In the genomic region with DNA sequence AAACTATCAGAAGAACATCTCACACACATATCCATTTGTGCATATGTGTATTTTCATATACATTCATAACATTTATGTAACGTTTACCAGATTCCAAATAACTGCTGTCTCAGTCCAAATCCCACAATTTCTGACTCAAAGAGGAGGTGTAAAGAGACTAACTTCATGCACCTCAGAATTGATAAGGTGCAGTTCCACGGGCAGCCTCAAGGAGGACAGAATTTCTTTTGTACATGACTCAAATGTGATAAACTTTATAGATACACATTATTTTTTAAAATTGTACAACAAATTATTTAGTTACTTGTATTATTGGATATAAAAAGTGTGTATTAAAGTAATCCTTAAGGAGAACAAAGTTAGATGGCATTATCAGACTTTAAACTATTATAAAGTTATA, we compare ENCODE assay signal across 17 mouse cellular contexts. TPM values are rescaled to one million over a fixed set of nuclear protein-coding genes. Genes with fewer than 3 reads are reported as not detected.
A peak's percentile ranks its signal among the peaks of the same experiment; 100 is the strongest.
DNase-seq lines count a peak whose midpoint lies in the region; ATAC-seq and TF ChIP-seq lines count a peak whose summit lies in the region.
"Had no signal": no experiment of that assay in that cellular context is flagged by ENCODE, and none has a peak within 500 bp of the region (broad histone marks: within the 10 kb centered on the region; RNA-seq: fewer than 3 reads in every experiment).

No protein-coding gene starts in this region.

- 62% methylated on average over 2 of the region's 2 CpGs for WGBS in heart, postnatal 0 days
- WGBS in lung, embryonic 14.5 days: 64% methylated on average over 2 of the region's 2 CpGs

- no peak overlapping the region for H3K4me3 ChIP-seq in heart, postnatal 0 days (ENCODE audit: low read depth, low read length)
- H3K4me3 ChIP-seq in lung, embryonic 14.5 days (ENCODE audit: low read depth, low read length): no peak overlapping the region
- H3K4me3 ChIP-seq in MEL (ENCODE audit: control insufficient read depth in 1 of 2, insufficient read depth in 1 of 2, low read depth in 2 of 2, low read length in 2 of 2): no peak overlapping the region
- H3K4me3 ChIP-seq: heart, embryonic 10.5 days; myocyte had no signal

- no peaks in the 10 kb centered on the region for H3K36me3 ChIP-seq in heart, postnatal 0 days (replicated peaks; ENCODE audit: control insufficient read depth, insufficient read depth, low read length)
- H3K36me3 ChIP-seq in lung, embryonic 14.5 days (ENCODE audit: insufficient read depth): no peaks in the 10 kb centered on the region
- H3K36me3 ChIP-seq in MEL (ENCODE audit: control insufficient read depth in 1 of 2, insufficient read depth in 2 of 2, low read length in 2 of 2): no peaks in the 10 kb centered on the region
- H3K36me3 ChIP-seq: heart, embryonic 10.5 days had no signal

- DNase-seq in heart, postnatal 0 days (ENCODE audit: low spot score): no peak
- DNase-seq in heart, postnatal 10 days: no peak
- no peak for DNase-seq in lung, embryonic 14.5 days
- DNase-seq in lung, postnatal 25 days (ENCODE audit: low spot score): no peak
- DNase-seq in MEL (ENCODE audit: low read depth, low spot score): peak; percentile 2
- DNase-seq in embryo, embryonic 11 days: no peak
- no peak for DNase-seq in adrenal gland, adult (ENCODE audit: inconsistent age in 2 of 2, low spot score in 1 of 2)
- DNase-seq: adrenal gland, adult 8-10 months; cerebellum, adult 2 months; heart, postnatal 36 days; lung, postnatal 10 days; right cerebral cortex, postnatal 14 days had no signal

- TF ChIP-seq EP300 in heart, postnatal 0 days (IDR thresholded peaks at IDR 0.05; ENCODE audit: low read depth): no peak
- TF ChIP-seq EP300 in MEL (IDR thresholded peaks at IDR 0.05; ENCODE audit: low read depth in 1 of 2, low read length in 2 of 2): no peak

- no peak for TF ChIP-seq RAD21 in MEL (IDR thresholded peaks at IDR 0.05; ENCODE audit: low read depth, low read length)

- peak; percentile 16 for TF ChIP-seq CTCF in heart, postnatal 0 days (IDR thresholded peaks at IDR 0.05; ENCODE audit: low read depth)
- peak; percentile 46 for TF ChIP-seq CTCF in lung, embryonic 14.5 days (IDR thresholded peaks at IDR 0.05; ENCODE audit: low read depth)
- 0 out of 6 replicates have a peak, but pooled peaks of 1 of the 3 experiments have one; percentile 5 for TF ChIP-seq CTCF in MEL (IDR thresholded peaks at IDR 0.05 in 2 of 3, conservative IDR thresholded peaks at IDR 0.05 in 1 of 3; ENCODE audit: control insufficient read depth in 1 of 3, insufficient read depth in 1 of 3, low read depth in 2 of 3, low read length in 3 of 3, poor library complexity in 1 of 3, severe bottlenecking in 1 of 3)

- H3K4me2 ChIP-seq in heart, postnatal 0 days (ENCODE audit: low read depth, low read length): no peak overlapping the region
- no peak overlapping the region for H3K4me2 ChIP-seq in lung, embryonic 14.5 days
- H3K4me2 ChIP-seq: midbrain, embryonic 11.5 days had no signal

- intact Hi-C loops in heart, postnatal 10 days (cut with DNase I): no loop called here

- TF ChIP-seq POLR2A in MEL (IDR thresholded peaks at IDR 0.05; ENCODE audit: control insufficient read depth in 1 of 2, insufficient read depth in 1 of 2, low read depth in 1 of 2, low read length in 2 of 2, poor library complexity in 1 of 2): no peak

- no peak for ATAC-seq in heart, postnatal 0 days (ENCODE audit: insufficient read depth, low read depth)
- no peak for ATAC-seq in lung, embryonic 14.5 days (ENCODE audit: insufficient read depth)
- 0 out of 2 replicates have a peak, but pooled peaks have one; percentile 46 for ATAC-seq in megakaryocyte progenitor cell, adult 5-6 weeks (replicated peaks; ENCODE audit: poor library complexity)
- ATAC-seq: forebrain, embryonic 14.5 days had no signal

- H3K9ac ChIP-seq in heart, postnatal 0 days (replicated peaks; ENCODE audit: low read depth, low read length): no peak overlapping the region
- no peak overlapping the region for H3K9ac ChIP-seq in lung, embryonic 14.5 days
- no peak overlapping the region for H3K9ac ChIP-seq in MEL (ENCODE audit: control insufficient read depth, low read depth, low read length, poor library complexity, severe bottlenecking)

- no peaks in the 10 kb centered on the region for H3K79me2 ChIP-seq in MEL (ENCODE audit: control insufficient read depth, insufficient read depth, low read length, poor library complexity)

- no peaks in the 10 kb centered on the region for H3K4me1 ChIP-seq in heart, postnatal 0 days (ENCODE audit: control insufficient read depth, insufficient read depth)
- H3K4me1 ChIP-seq in lung, embryonic 14.5 days (ENCODE audit: insufficient read depth): no peaks in the 10 kb centered on the region
- H3K4me1 ChIP-seq in MEL (ENCODE audit: control insufficient read depth in 1 of 2, insufficient read depth in 2 of 2, low read length in 2 of 2): no peaks in the 10 kb centered on the region
- H3K4me1 ChIP-seq: heart, embryonic 10.5 days had no signal

- H3K27ac ChIP-seq in heart, postnatal 0 days (ENCODE audit: low read depth): no peak overlapping the region
- H3K27ac ChIP-seq in lung, embryonic 14.5 days (ENCODE audit: low read depth): no peak overlapping the region
- no peak overlapping the region for H3K27ac ChIP-seq in MEL (ENCODE audit: control insufficient read depth, low read depth, low read length)
- H3K27ac ChIP-seq: heart, embryonic 10.5 days had no signal

- no peaks in the 10 kb centered on the region for H3K9me3 ChIP-seq in heart, postnatal 0 days (replicated peaks; ENCODE audit: control insufficient read depth, low read length)
- no peaks in the 10 kb centered on the region for H3K9me3 ChIP-seq in lung, embryonic 14.5 days (ENCODE audit: low read depth, low read length)
- no peaks in the 10 kb centered on the region for H3K9me3 ChIP-seq in MEL (replicated peaks; ENCODE audit: insufficient read depth, low read length)
- H3K9me3 ChIP-seq: heart, embryonic 10.5 days had no signal

- H3K27me3 ChIP-seq in heart, postnatal 0 days (ENCODE audit: control insufficient read depth, insufficient read depth, low read length): no peaks in the 10 kb centered on the region
- no peaks in the 10 kb centered on the region for H3K27me3 ChIP-seq in lung, embryonic 14.5 days (ENCODE audit: insufficient read depth, low read length)
- no peaks in the 10 kb centered on the region for H3K27me3 ChIP-seq in MEL (ENCODE audit: control insufficient read depth in 1 of 2, insufficient read depth in 2 of 2, low read length in 2 of 2)

TF ChIP-seq in MEL, 35 proteins besides CTCF, POLR2A, EP300 and RAD21:
- TF ChIP-seq POLR2AphosphoS5 (IDR thresholded peaks at IDR 0.05; ENCODE audit: borderline replicate concordance, low read depth, low read length): no peak
- no peak for TF ChIP-seq ZKSCAN1 (IDR thresholded peaks at IDR 0.05; ENCODE audit: low read depth, low read length)
- no peak for TF ChIP-seq MXI1 (IDR thresholded peaks at IDR 0.05; ENCODE audit: low read depth, low read length)
- no peak for TF ChIP-seq RCOR1 (IDR thresholded peaks at IDR 0.05; ENCODE audit: low read depth, low read length)
- TF ChIP-seq NRF1 (IDR thresholded peaks at IDR 0.05; ENCODE audit: insufficient read depth, low read depth, low read length, poor library complexity, severe bottlenecking): no peak
- no peak for TF ChIP-seq MAZ (IDR thresholded peaks at IDR 0.05; ENCODE audit: low read depth, low read length)
- no peak for TF ChIP-seq TCF12 (IDR thresholded peaks at IDR 0.05; ENCODE audit: low read depth, low read length)
- TF ChIP-seq SMC3 (IDR thresholded peaks at IDR 0.05; ENCODE audit: low read depth, low read length): no peak
- TF ChIP-seq MYB (IDR thresholded peaks at IDR 0.05; ENCODE audit: low read depth, low read length): no peak
- TF ChIP-seq MYC (IDR thresholded peaks at IDR 0.05; ENCODE audit: low read depth, low read length): no peak
- no peak for TF ChIP-seq SIN3A (IDR thresholded peaks at IDR 0.05; ENCODE audit: low read length)
- TF ChIP-seq POLR2AphosphoS2 (IDR thresholded peaks at IDR 0.05; ENCODE audit: low read length): no peak
- TF ChIP-seq GATA1 (IDR thresholded peaks at IDR 0.05; ENCODE audit: low read depth, low read length): no peak
- TF ChIP-seq CHD2 (IDR thresholded peaks at IDR 0.05; ENCODE audit: low read length): no peak
- no peak for TF ChIP-seq ZMIZ1 (IDR thresholded peaks at IDR 0.05; ENCODE audit: low read depth, low read length)
- no peak for TF ChIP-seq MEF2A (IDR thresholded peaks at IDR 0.05; ENCODE audit: extremely low read depth, insufficient replicate concordance, low read depth, low read length, poor library complexity, severe bottlenecking)
- no peak for TF ChIP-seq ZC3H11A (IDR thresholded peaks at IDR 0.05; ENCODE audit: low read depth, low read length)
- no peak for TF ChIP-seq ETS1 (IDR thresholded peaks at IDR 0.05; ENCODE audit: low read depth, low read length)
- TF ChIP-seq HCFC1 (IDR thresholded peaks at IDR 0.05; ENCODE audit: low read depth, low read length): no peak
- TF ChIP-seq TAL1 (IDR thresholded peaks at IDR 0.05; ENCODE audit: low read length): no peak

RNA-seq across cellular contexts. Expression of gene Fggy, which starts 26.6 kb away (rescaled TPM):
- 2.7 and 7.8 TPM in 2 replicates for total RNA-seq in heart, postnatal 0 days (2014; rRNA removed; ENCODE audit: low replicate concordance)
- 3.5 and 3.9 TPM in 2 replicates for polyA plus RNA-seq in heart, postnatal 0 days (2015; fragmentation: Nextera tagmentation; extraction: Ambion mirVana)
- 1 to 10 TPM; 5.7 to 7.5 TPM for total RNA-seq in heart, postnatal 10 days (2021)
- polyA plus RNA-seq in lung, embryonic 14.5 days (2014; fragmentation: Nextera tagmentation; extraction: Ambion mirVana): 9.3 and 9.8 TPM in 2 replicates
- total RNA-seq in MEL (2012; rRNA removed): not detected in 2 replicates
- not detected for polyA plus RNA-seq in MEL (2012; ENCODE audit: insufficient read depth in 1 of 2, insufficient read length in 2 of 2, low read depth in 1 of 2, low replicate concordance in 2 of 2, missing spikeins in 1 of 2)
- total RNA-seq in megakaryocyte progenitor cell, adult 5-6 weeks (2015): 7.3 and 9.5 TPM in 2 replicates
- total RNA-seq in megakaryocyte progenitor cell, adult 5-6 weeks (2017): 8.3 and 10.1 TPM in 2 replicates
